Mouse (Mus musculus) MEL (cell line): ENCODE results near the gene Cks1brt. TPM values are rescaled to one million over a fixed set of nuclear protein-coding genes. Genes with fewer than 3 reads are reported as not detected.
"Not testable (repeated sequence)": the region's sequence is repeated elsewhere in the genome, so short reads cannot be mapped to it uniquely, and the experiment has no call there.

Experiments
- DNase-seq: peaks from one replicate; pipeline ENCODE4 v3.0.0; 2011; ENCODE audit warnings: low read depth, low spot score
- H3K27ac ChIP-seq: 2 replicates; pipeline ENCODE4 v1.5.1; 2012; ENCODE audit warnings: low read depth, mild to moderate bottlenecking, control low read depth, low read length, moderate library complexity; ENCODE audit not compliant: control insufficient read depth
- H3K27me3 ChIP-seq, 2 experiments: fragments of 150-350 bp in 1 of 2; sonication (generic) in 1 of 2; 2 replicates each; pipeline ENCODE4 v1.6.1; 2012; ENCODE audit warnings: low read length in 2 of 2, mild to moderate bottlenecking in 2 of 2, improper control_type of control experiment in 1 of 2, moderate library complexity in 1 of 2; ENCODE audit not compliant: insufficient read depth in 2 of 2, control insufficient read depth in 1 of 2
- H3K36me3 ChIP-seq, 2 experiments: 2 replicates each; pipeline ENCODE4 v1.6.1; 2012 to 2014; ENCODE audit warnings: low read length in 2 of 2, improper control_type of control experiment in 1 of 2, inconsistent platforms in 1 of 2, mild to moderate bottlenecking in 1 of 2; ENCODE audit not compliant: insufficient read depth in 2 of 2, control insufficient read depth in 1 of 2
- H3K4me1 ChIP-seq, 2 experiments: fragments of 150-350 bp in 1 of 2; sonication (generic) in 1 of 2; 2 replicates each; pipeline ENCODE4 v1.6.1; 2012; ENCODE audit warnings: low read length in 2 of 2, improper control_type of control experiment in 1 of 2, mild to moderate bottlenecking in 1 of 2; ENCODE audit not compliant: insufficient read depth in 2 of 2, control insufficient read depth in 1 of 2
- H3K4me3 ChIP-seq, 2 experiments: fragments of 150-350 bp in 1 of 2; sonication (generic) in 1 of 2; 2 replicates each; pipeline ENCODE4 v1.5.1; 2012; ENCODE audit warnings: low read depth in 2 of 2, low read length in 2 of 2, mild to moderate bottlenecking in 2 of 2, moderate library complexity in 2 of 2, control low read depth in 1 of 2, improper control_type of control experiment in 1 of 2; ENCODE audit not compliant: control insufficient read depth in 1 of 2, insufficient read depth in 1 of 2
- H3K79me2 ChIP-seq: 2 replicates; pipeline ENCODE4 v1.6.1; 2012; ENCODE audit warnings: mild to moderate bottlenecking, low read length, moderate library complexity; ENCODE audit not compliant: control insufficient read depth, poor library complexity, insufficient read depth
- H3K9ac ChIP-seq: 2 replicates; pipeline ENCODE4 v1.6.1; 2012; ENCODE audit warnings: low read depth, mild to moderate bottlenecking, control low read depth, low read length, moderate library complexity; ENCODE audit not compliant: control insufficient read depth, poor library complexity, severe bottlenecking
- H3K9me3 ChIP-seq: fragments of 150-350 bp; sonication (generic); replicated peaks from 2 replicates; pipeline ENCODE4 v1.6.1; 2012; ENCODE audit warnings: mild to moderate bottlenecking, low read length, improper control_type of control experiment, moderate library complexity; ENCODE audit not compliant: insufficient read depth
- CHD2 ChIP-seq: IDR thresholded peaks from 2 replicates; pipeline ENCODE4 v1.6.1; 2011; ENCODE audit warnings: low read length, improper control_type of control experiment
- CTCF ChIP-seq, 3 experiments: IDR thresholded peaks in 2 of 3; conservative IDR thresholded peaks in 1 of 3; 2 replicates each; pipeline ENCODE4 v1.5.1; 2011 to 2012; ENCODE audit warnings: low read length in 3 of 3, low read depth in 2 of 3, mild to moderate bottlenecking in 2 of 3, improper control_type of control experiment in 1 of 3, inconsistent platforms in 1 of 3, mixed read lengths in 1 of 3, moderate library complexity in 1 of 3; ENCODE audit not compliant: control insufficient read depth in 1 of 3, insufficient read depth in 1 of 3, poor library complexity in 1 of 3, severe bottlenecking in 1 of 3
- EP300 ChIP-seq, 2 experiments: IDR thresholded peaks; 2 replicates each; pipeline ENCODE4 v1.6.1; 2011; ENCODE audit warnings: improper control_type of control experiment in 2 of 2, low read length in 2 of 2, low read depth in 1 of 2, mild to moderate bottlenecking in 1 of 2
- ETS1 ChIP-seq: IDR thresholded peaks from 2 replicates; pipeline ENCODE4 v1.6.1; 2012; ENCODE audit warnings: low read depth, mild to moderate bottlenecking, inconsistent platforms, low read length, improper control_type of control experiment, moderate library complexity
- GABPA ChIP-seq: IDR thresholded peaks from 2 replicates; pipeline ENCODE4 v1.6.1; 2012; ENCODE audit warnings: low read depth, mild to moderate bottlenecking, inconsistent platforms, low read length, improper control_type of control experiment, moderate library complexity
- GATA1 ChIP-seq: IDR thresholded peaks from 2 replicates; pipeline ENCODE4 v1.6.1; 2011; ENCODE audit warnings: low read depth, low read length, improper control_type of control experiment
- JUND ChIP-seq: IDR thresholded peaks from 2 replicates; pipeline ENCODE4 v1.6.1; 2011; ENCODE audit warnings: low read depth, mild to moderate bottlenecking, improper control_type of control experiment, low read length
- MAFK ChIP-seq: IDR thresholded peaks from 2 replicates; pipeline ENCODE4 v1.6.1; 2011; ENCODE audit warnings: low read depth, mild to moderate bottlenecking, low read length, improper control_type of control experiment, borderline replicate concordance
- MEF2A ChIP-seq: IDR thresholded peaks from 2 replicates; pipeline ENCODE4 v1.6.1; 2014; ENCODE audit warnings: low read depth, mild to moderate bottlenecking, inconsistent platforms, low read length, improper control_type of control experiment; ENCODE audit not compliant: poor library complexity, insufficient replicate concordance, severe bottlenecking; ENCODE audit errors: extremely low read depth
- MXI1 ChIP-seq: IDR thresholded peaks from 2 replicates; pipeline ENCODE4 v1.6.1; 2011; ENCODE audit warnings: mild to moderate bottlenecking, low read depth, low read length, improper control_type of control experiment
- MYB ChIP-seq: IDR thresholded peaks from 2 replicates; pipeline ENCODE4 v1.6.1; 2011; ENCODE audit warnings: mild to moderate bottlenecking, low read depth, low read length, improper control_type of control experiment
- MYC ChIP-seq: IDR thresholded peaks from 2 replicates; pipeline ENCODE4 v1.6.1; 2011; ENCODE audit warnings: low read depth, mild to moderate bottlenecking, low read length, improper control_type of control experiment, moderate library complexity
- NRF1 ChIP-seq: IDR thresholded peaks from 2 replicates; pipeline ENCODE4 v1.6.1; 2014; ENCODE audit warnings: low read depth, mild to moderate bottlenecking, inconsistent platforms, low read length, improper control_type of control experiment, moderate library complexity; ENCODE audit not compliant: poor library complexity, insufficient read depth, severe bottlenecking
- POLR2A ChIP-seq, 2 experiments: IDR thresholded peaks; 2 replicates each; pipeline ENCODE4 v1.6.1; 2011 to 2012; ENCODE audit warnings: low read length in 2 of 2, mild to moderate bottlenecking in 2 of 2, control low read depth in 1 of 2, improper control_type of control experiment in 1 of 2, low read depth in 1 of 2, moderate library complexity in 1 of 2; ENCODE audit not compliant: control insufficient read depth in 1 of 2, insufficient read depth in 1 of 2, poor library complexity in 1 of 2
- RCOR1 ChIP-seq: IDR thresholded peaks from 2 replicates; pipeline ENCODE4 v1.6.1; 2012; ENCODE audit warnings: low read depth, mild to moderate bottlenecking, inconsistent platforms, low read length, improper control_type of control experiment
- SIN3A ChIP-seq: IDR thresholded peaks from 2 replicates; pipeline ENCODE4 v1.6.1; 2012; ENCODE audit warnings: low read length, improper control_type of control experiment, inconsistent platforms
- TAL1 ChIP-seq: IDR thresholded peaks from 2 replicates; pipeline ENCODE4 v1.6.1; 2012; ENCODE audit warnings: mild to moderate bottlenecking, inconsistent platforms, low read length, moderate library complexity, mixed read lengths
- TBP ChIP-seq: IDR thresholded peaks from 2 replicates; pipeline ENCODE4 v1.8.0; 2011; ENCODE audit warnings: low read depth, low read length, improper control_type of control experiment
- TCF12 ChIP-seq: IDR thresholded peaks from 2 replicates; pipeline ENCODE4 v1.6.1; 2014; ENCODE audit warnings: low read depth, mild to moderate bottlenecking, inconsistent platforms, low read length, improper control_type of control experiment, moderate library complexity
- UBTF ChIP-seq: IDR thresholded peaks from 2 replicates; pipeline ENCODE4 v1.6.1; 2012; ENCODE audit warnings: low read depth, mild to moderate bottlenecking, inconsistent platforms, low read length, improper control_type of control experiment, moderate library complexity, borderline replicate concordance; ENCODE audit not compliant: insufficient read depth
- USF2 ChIP-seq, 2 experiments: IDR thresholded peaks; 2 replicates each; pipeline ENCODE4 v1.6.1; 2011 to 2012; ENCODE audit warnings: improper control_type of control experiment in 2 of 2, low read length in 2 of 2, borderline replicate concordance in 1 of 2, inconsistent platforms in 1 of 2, low read depth in 1 of 2, mild to moderate bottlenecking in 1 of 2; ENCODE audit not compliant: insufficient read depth in 1 of 2
- ZNF384 ChIP-seq: IDR thresholded peaks from 2 replicates; pipeline ENCODE4 v1.6.1; 2012; ENCODE audit warnings: low read depth, mild to moderate bottlenecking, inconsistent platforms, low read length, improper control_type of control experiment
- polyA plus RNA-seq, 2 experiments: library from polyadenylated mRNA; stranded (reverse) in 1 of 2; unstranded in 1 of 2; fragments of >175 nt in 1 of 2; fragments of >200 nt in 1 of 2; gene quantifications; 2 replicates each; pipeline versions ENCODE4 v1.2.1 to v1.2.4; 2012; ENCODE audit warnings: low replicate concordance in 2 of 2, low read depth in 1 of 2; ENCODE audit not compliant: insufficient read length in 2 of 2, insufficient read depth in 1 of 2, missing spikeins in 1 of 2
- total RNA-seq: library from RNA; depleted of rRNA; stranded (reverse); fragments of 300-350 nt; gene quantifications from 2 replicates; pipeline ENCODE4 v1.2.3, GENCODE M21; 2012

Cks1brt gene
- total and polyA plus RNA-seq, 3 experiments, result not detected

- not testable (repeated sequence) for DNase-seq, H3K9ac ChIP-seq, H3K9me3 ChIP-seq, H3K27ac ChIP-seq, H3K79me2 ChIP-seq, H3K27me3 ChIP-seq, H3K4me3 ChIP-seq
- TF ChIP-seq GATA1 (peak; percentile 28; the same call in 1 of the 2 replicates), TCF12 (0 out of 2 replicates have a peak, but pooled peaks have one; percentile 9)
- H3K4me1 ChIP-seq, result peaks cover 9 to 21% of the 10 kb centered on the region in 2 experiments
- peaks cover 0 to 27% of the 10 kb centered on the region in 2 experiments; a peak in 2 of 4 replicates for H3K36me3 ChIP-seq
Measured at GRCm38 (mm10) chr8:85135690-85136089, 16.0 kb upstream of the Cks1brt start.

DNA sequence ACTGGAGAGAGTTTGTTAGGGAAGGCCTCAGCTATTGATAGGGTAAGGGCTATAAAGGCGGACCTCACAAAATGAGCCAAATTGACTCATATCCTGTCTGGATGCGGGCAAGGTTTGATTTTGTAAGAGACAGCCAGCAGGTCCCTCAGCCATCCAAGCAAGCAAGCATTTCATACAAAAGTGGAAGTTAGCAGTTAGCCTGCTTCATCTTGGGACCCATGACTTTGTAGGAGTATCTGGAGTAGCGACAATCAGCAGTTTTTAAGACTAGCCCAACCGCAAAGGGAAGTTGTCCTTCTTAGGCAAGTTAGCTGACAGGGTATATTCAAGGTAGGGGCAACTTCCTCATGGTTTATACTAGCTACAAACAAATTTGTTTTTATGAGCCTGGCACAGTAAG is 9.2 kb upstream of the Cks1brt start:
- peaks cover 2 to 4% of the 10 kb centered on the region in 2 experiments; a peak in 2 of 4 replicates for H3K4me1 ChIP-seq
- no peaks in the 10 kb centered on the region for H3K27me3 ChIP-seq
- H3K27ac ChIP-seq, result peak overlapping the region; percentile 90
- DNase-seq, result peak; percentile 98
- TF ChIP-seq TAL1 (peak; percentile 88), UBTF (no peak), ETS1 (peak; percentile 91), GATA1 (peak; percentile 91), ZNF384 (no peak), GABPA (no peak), MEF2A (no peak), TCF12 (peak; percentile 91), CTCF (IDR thresholded peaks at IDR 0.05 in 2 of 3, conservative IDR thresholded peaks at IDR 0.05 in 1 of 3; ENCODE audit: control insufficient read depth in 1 of 3, insufficient read depth in 1 of 3, low read depth in 2 of 3, low read length in 3 of 3, poor library complexity in 1 of 3, severe bottlenecking in 1 of 3) (no peak), NRF1 (no peak), MAFK (peak; percentile 85), MYC (0 out of 2 replicates have a peak, but pooled peaks have one; percentile 55), POLR2A (IDR thresholded peaks at IDR 0.05; ENCODE audit: control insufficient read depth in 1 of 2, insufficient read depth in 1 of 2, low read depth in 1 of 2, low read length in 2 of 2, poor library complexity in 1 of 2) (no peak), JUND (peak; percentile 66; the same call in 1 of the 2 replicates), MYB (no peak; the same call in 1 of the 2 replicates), RCOR1 (peak; percentile 79; the same call in 1 of the 2 replicates), SIN3A (peak; percentile 59; the same call in 1 of the 2 replicates), MXI1 (no peak), USF2 (IDR thresholded peaks at IDR 0.05; ENCODE audit: borderline replicate concordance in 1 of 2, insufficient read depth in 1 of 2, low read depth in 1 of 2, low read length in 2 of 2) (no peak), EP300 (IDR thresholded peaks at IDR 0.05; ENCODE audit: low read depth in 1 of 2, low read length in 2 of 2) (peak; percentile 92 to 98), TBP (0 out of 2 replicates have a peak, but pooled peaks have one; percentile 20), CHD2 (no peak)
- no peaks in the 10 kb centered on the region; the same call in 1 of the 2 replicates for H3K9me3 ChIP-seq
- peaks cover 0 to 7% of the 10 kb centered on the region in 2 experiments; a peak in 2 of 4 replicates for H3K36me3 ChIP-seq
- no peak overlapping the region for H3K4me3 ChIP-seq
- H3K79me2 ChIP-seq, result no peaks in the 10 kb centered on the region
- H3K9ac ChIP-seq, result no peak overlapping the region
